Mouse (Mus musculus): ENCODE results near the gene Aqp1.

The Aqp1 gene

DNA sequence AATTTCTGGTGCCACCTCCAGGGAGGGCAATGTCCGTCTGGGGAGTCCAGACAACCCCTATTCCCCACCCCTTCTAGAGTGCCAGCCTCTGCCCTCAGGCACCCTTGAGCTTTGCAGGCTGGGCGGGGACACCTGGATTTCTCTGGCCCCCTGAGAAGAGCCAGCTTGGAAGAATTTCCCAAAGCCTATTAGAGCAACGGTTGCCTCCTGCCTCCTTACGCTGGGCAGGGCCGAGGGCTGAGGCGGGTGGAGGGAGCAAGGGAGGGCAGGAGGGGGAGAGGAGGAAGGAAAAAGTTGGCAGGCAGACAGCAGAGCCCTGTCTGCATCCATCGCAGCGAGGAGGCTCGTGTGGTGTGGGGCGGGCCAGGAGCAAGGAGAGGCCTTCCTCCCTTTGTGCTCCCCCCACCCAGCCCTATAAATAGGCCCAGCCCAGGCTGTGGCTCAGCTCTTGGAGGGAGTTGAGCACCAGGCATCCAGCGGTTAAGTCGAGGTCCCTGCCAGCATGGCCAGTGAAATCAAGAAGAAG is at the start of gene Aqp1:
Gene Aqp1, plus strand, starts transcription at position 444 of the 526 bp plus-strand sequence.
- DNase-seq (ENCODE audit: low spot score), result no peak

DNA sequence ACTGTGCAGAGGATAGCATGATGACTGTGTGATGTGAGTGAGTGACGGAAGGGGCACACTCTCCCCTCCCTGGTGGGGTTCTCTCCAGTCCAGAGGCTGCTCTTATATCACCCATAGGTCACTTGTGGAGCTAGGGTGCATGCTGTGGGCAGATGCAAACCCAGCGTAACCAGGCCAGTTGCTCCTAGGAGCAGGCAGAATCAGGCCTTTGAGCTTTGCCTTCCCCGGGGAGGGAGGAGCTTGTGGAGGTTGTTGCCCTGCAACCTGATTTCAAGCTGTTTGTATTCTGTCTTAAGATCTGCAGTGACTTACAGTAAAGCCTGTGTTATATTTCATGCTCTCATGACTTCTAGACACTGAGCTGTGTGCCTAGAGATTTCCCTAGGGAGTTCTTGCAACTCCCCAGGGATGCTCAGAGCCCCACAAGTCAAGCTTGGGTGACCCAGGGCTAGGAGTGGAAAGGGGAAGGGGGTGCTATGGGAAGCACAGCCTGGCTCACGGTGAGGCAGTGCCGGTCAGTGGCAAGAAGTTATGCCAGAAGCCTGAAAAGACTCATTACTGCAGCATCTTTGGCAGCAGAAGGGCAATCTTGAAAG is 48.1 kb upstream of the Aqp1 start:
- no peak for DNase-seq (ENCODE audit: low spot score)

DNA sequence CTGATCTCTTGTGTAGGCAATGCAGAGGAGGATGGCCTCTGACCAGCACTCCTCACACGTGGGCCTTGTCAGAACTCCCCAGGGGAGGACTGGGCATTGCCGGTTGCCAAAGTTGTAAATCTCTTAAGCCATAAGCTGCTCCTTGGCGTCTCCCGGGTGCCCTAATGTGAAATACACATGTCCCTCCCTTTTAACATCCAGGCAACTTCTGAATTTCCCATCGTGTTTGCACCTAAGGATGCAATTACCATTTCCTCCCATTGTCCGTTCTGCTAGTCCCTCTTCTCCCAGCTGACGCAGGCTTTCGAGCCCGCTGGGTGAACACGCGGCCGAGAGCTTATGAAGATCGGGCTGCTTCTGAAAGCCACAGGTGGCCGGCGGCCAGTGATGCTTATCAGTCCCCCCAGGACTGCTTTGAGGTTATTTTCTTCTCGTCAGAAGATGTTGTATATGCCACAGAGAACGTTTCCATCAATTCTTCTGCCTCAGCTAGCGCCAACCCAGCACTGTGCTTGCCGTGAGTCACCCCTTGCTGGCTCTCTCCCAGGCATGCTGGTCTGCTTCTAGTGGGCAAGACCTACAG is 41.6 kb upstream of the Aqp1 start:
- no peak for DNase-seq (ENCODE audit: low spot score)

DNA sequence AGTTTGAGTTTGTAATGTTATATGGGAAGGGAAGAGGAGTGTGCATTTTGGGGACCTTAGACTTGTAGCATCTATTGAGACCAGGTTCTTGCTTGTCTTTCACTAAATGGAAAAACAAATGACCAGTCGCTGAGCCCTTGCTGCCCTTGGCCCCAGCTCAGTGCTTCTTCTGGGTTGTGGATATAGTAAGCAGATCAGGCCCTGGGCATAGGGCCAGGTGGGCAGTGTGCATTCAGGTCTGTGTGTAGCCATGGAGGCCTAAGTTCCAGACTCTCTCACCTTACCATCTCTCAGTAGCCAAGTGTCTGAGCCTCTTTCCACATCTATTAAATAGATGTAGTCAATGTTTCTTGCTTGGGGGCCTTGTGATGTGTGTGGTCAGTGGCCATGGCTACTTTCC is 40.9 kb upstream of the Aqp1 start:
- DNase-seq (ENCODE audit: low spot score), result no peak

DNA sequence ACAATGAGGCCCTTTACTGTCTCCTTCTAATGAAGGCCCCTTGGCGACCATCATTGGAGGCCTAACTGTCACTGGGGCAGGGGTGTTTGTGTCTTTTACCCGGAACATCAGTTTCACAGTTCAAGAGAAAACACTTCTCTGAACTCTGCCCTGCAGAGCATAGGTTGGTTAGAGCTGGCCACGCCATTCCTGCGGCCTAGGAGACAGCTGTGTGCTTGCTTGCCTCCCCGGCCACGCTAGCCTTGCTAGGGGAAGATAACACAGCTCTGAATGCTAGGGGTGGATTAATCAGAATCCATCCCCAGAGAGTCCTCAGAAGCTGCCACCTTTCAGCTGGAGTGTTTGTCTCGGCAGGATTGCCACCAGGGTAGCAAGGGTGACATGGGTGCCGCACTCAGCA is 36.8 kb upstream of the Aqp1 start:
- DNase-seq (ENCODE audit: low spot score), result no peak

DNA sequence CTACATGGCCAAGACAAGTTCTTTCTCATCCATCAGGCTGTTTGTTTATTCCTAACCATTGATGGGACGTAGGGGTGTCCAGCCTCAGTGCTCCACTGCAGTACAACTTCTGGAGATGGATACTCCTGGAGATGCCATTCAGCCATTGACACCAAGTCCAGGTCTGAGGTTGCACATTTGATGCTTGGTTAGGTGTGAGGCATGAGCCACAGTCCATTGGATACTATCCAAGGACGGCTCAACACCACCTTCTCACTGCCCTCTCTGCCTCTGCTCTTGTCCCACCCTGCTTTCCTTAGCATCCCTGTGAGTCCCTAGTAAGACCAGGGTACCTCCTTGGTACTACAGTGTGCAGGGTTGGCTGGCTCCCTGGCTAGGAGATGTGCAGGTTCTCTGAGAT is 36.3 kb upstream of the Aqp1 start:
- DNase-seq (ENCODE audit: low spot score), result no peak

DNA sequence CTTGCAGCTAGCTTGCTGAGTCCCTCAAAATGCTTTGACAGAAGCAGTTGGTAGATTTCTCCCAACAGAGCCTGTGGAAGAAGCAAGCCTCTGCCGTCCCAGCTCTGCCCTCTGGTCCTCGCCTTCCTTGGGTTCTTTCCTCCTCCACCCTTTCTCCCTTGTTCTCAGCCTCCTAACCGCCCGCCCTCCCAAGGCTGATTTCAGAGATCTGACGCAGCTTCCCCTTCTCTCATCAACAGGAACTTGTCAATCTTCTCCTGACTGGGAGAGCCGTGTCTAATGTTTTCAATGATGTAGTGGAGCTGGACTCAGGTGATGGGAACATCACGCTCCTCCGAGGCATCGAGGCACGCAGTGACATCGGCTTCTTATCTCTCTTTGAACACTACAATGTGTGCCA is 35.5 kb upstream of the Aqp1 start:
- DNase-seq (ENCODE audit: low spot score), result no peak

DNA sequence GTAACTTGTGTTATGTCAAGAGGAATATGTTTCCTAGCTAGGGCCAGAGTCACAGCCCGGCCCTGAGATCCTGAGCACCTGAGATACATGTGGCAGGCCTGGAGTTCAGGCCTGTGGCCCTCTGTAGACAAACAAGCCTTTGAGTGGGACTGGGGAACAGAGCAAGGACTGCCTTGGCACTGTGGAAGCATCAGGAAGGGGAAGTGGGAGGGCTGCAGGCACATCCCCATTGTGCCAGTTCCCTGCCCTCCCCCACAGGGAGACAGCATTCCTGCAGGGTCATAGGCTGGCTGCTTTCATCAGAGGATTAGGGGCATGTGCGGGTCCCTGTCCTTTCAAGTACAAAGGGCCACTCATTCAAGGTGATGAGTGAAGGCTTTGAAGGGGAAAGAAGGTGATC is 26.1 kb upstream of the Aqp1 start:
- DNase-seq (ENCODE audit: low spot score), result no peak

DNA sequence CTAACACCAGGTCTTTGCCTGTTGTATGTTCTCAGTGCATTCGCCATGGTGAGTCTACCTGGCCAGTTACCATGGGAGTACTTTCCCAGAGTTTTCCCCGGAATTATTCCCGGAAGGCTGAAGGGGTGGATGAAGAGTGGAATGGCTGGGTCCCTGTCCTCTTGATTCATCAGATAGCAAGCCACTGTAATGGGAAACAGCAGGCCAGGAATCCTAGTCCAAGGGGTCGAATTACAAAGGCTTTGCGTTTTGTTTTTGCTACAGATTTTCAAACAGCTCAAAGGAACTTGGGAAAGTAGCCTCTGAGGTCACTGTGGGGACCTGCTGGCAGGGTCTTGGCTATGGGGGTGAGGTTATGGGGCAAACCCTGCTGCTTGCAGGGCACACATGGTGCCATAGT is 24.3 kb upstream of the Aqp1 start:
- DNase-seq (ENCODE audit: low spot score), result no peak

DNA sequence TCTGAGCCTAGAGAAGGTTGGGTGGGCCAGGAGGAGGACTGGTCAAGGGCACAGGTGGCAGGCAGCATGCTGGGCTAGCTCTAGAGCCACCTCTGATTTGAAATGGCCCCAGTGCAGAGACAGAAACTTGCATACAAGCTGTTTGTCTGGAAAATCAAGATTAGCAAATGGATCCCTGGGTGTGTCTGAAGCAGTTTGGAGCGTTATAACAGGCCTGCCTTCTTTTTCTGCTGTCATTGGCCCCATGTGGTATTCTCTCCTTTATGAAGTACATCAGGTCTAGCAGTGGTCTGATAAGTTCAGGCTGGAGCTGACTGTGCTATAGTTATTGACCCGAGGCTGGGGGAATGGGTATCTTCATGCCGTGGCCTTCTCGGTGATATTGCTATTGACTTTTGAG is 22.3 kb upstream of the Aqp1 start:
- DNase-seq (ENCODE audit: low spot score), result no peak

DNA sequence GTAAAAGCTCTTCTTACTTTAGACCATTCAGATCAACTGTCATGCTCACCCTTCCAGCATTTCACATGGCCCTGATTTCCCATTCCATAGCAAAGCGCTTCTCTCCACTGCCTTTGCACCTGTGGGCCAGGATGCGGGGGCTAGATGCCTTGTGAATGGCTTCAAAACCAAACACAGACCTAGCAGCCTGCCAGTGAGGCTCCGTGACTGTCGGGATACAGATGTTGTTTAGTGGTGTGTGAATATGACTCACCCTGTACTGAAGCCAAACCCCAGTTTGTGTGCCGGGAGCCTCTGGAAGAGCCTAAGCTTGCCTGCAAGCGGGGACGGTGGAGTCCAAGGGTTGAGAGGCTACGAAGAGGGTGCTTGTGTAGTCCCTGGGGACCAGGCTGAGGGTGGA is 21.6 kb upstream of the Aqp1 start:
- no peak for DNase-seq (ENCODE audit: low spot score)

DNA sequence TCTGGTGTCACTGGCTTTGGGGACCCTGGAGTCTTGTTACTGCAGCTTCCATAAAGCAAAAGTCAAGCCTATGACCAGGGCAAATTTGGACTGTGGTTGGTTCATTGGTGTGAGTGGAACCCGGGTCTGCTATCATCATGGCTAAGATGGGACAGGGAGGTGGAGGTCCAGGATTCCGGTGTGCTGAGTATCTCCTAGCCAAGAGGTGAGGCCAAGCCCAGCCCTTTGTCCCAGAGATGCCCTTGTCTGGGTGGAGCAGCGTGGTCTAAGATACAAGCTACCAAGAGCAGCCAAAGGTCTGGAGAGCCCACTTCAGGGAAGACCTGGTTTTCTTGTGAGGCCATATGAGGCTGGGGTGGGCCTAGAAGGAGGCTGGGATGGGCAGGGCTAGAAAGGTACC is 17.6 kb upstream of the Aqp1 start:
- no peak for DNase-seq (ENCODE audit: low spot score)

DNA sequence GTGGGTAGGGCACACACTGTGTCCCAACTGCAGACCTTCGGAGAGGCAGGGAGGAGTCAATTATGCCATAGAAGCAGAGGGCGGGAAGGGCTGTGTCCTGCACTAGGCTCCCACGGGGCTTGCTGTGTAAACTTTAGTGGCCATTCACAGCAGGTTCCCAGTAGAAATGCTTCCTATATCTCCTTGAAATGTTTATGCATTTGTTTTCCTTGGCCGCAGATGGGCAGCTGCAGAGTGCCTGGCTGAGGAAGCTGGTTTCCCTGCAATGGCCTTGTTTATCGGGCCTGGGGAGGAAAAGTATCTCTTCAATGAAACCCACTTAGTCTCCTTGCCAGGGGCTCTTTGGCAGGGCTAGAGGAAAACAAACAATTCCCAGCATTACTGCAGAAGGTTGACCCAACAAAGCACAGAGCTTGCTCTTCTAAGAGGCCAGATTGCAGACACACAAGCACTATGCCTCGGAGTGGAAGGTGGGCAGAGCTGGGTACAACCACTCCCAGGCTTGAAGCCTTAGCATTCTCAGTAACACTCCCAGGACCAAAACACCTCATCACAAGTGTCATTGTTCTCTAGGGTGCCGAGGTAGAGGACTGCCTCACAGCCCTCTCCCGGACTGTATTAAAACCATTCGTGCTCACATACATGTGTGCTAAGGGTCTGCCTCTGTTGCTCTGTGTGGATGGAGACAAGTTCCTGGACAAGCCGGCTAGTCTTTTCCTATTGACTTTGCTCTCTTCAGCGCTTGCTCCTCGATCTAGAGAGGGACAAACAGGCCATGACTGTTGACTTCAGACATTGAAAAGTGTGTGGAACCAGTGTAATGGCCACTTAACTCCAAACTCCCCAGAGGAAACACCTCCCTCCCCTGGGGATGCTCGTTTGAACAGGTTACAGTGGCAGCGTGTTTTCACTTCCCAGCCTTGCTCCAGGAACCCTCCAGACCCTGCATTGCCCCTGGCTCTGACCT is 16.4 kb upstream of the Aqp1 start:
- no peak for DNase-seq (ENCODE audit: low spot score)

DNA sequence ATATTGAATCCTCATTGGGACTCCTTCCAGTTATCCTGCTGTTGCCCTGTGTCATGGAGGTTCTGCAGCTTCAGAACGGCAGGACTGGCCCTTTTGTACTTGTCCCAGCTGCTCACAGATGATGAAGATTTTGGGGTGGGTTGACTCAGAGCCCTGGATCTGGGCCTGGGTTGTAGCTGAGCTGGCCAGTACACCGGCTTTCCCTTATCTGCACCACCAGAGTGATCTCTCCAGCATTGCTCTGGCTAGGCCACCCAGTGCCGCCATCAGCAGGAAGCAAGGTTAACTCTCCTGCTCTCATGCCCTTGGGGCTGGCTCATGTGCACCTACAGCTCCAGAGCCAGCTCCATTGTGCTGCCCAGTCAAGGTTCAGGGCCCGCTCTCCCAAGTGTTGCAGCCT is 15.3 kb upstream of the Aqp1 start:
- no peak for DNase-seq (ENCODE audit: low spot score)

DNA sequence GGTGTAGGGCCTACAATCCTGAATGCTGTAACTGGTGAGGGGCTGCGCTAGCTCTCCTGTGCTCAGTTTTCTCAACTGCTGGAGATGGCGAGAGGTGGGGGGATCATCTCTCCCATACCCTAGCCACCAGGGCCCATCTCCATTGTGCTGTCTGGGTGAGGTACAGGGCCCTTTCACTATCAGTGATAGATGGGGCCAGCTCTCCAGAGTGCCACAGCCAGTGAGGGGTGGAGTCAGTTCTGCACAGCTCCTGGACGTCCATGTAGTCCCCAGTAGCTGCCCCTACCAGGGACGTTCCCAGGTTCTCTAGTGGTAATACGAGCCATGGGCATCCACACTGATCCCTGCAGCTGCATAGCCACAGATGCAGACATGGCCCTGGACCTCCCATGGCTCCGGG is 14.7 kb upstream of the Aqp1 start:
- DNase-seq (ENCODE audit: low spot score), result no peak

DNA sequence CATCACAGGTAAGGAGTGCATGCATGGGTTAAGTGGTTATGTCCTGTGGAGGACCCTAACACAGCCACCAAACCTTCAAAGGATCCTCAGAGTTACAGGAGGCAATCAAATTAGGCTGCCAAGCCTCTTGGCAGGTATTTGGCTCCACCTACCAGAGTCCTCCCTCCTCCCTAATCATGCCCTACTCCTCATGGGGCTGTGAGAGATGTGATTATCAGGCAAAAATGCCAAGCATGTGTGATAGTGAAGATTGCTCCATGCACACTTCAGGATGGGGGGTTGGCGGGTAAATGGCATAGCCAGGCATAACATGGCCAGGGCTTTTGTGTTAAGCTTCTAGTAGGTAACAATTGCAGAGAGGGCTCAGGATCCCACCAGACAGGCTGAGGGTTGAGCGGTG is 13.3 kb upstream of the Aqp1 start:
- no peak for DNase-seq (ENCODE audit: low spot score)

DNA sequence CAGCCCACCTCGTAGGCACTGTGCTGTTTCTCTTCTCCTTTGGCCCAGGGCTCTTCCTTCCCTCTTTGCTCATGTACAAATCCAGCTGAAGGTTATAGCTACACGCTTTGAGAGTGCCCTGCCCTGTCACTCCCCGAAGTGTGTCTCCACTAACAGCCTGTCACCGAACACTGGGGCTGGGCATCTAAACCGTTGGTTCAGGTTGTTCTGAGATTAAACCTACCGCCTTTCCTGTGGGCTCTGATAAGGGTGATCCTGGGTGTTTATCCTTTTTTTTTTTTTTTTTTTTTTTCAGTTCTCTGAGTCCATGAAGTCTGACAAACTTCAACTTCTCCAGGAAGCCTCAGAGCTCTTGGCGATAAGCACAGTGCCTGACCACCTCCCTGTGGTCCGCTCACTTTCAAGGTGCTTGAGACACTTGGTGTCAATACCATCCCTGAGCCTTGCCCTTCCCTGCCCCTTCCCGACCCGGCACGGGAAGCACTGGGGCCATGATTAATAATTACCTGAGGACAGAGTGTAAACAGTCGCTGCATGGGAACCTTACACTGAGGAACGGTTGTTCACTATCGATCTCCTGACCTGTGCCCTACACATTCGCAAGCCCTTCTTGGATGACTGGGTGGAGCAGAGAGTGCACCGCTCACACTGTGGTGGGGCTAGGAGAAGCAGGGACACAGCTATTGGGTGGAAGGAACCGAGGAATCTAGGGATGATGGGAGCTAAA is 12.2 kb upstream of the Aqp1 start:
- DNase-seq (ENCODE audit: low spot score), result no peak

DNA sequence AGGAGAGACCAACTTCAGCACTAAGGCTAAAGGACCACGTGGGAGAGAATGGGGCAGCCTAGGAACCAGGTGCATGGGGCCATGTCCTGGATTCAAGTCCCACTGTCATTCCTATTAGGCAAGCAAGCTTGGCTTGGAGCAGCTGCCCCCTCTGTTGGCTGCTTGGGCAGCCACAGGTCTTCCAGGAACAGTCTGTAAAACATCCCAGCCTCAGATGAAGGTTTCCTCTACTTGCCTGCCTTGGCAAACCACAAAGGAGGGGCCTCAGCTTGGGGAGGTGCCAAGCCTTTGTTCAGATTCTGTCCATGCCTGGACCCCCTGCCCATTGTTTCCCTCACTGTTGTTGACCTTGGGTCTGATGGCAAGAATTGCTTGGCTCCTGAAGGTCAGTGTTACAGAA is 11.4 kb upstream of the Aqp1 start:
- no peak for DNase-seq (ENCODE audit: low spot score)

DNA sequence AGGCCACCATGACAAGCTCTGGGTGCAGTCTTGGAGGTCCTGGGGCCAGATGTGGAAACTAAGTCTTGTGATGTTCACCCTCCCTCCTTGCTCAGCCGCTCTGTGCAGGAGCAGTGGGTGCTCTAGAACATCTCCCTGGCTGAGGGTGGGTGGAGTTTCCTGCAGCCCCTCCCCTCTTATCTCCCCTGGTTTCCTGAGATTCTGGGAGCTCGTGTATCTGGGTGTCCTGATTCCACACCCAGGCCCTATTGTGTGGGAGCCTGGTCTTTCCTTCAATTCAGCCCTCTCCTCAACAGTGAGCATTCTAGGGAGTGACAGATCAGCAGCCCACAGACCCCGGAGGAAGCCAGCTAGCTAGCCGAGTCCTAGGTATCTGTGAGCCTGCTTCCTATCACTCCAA is 9.9 kb upstream of the Aqp1 start:
- no peak for DNase-seq (ENCODE audit: low spot score)

DNA sequence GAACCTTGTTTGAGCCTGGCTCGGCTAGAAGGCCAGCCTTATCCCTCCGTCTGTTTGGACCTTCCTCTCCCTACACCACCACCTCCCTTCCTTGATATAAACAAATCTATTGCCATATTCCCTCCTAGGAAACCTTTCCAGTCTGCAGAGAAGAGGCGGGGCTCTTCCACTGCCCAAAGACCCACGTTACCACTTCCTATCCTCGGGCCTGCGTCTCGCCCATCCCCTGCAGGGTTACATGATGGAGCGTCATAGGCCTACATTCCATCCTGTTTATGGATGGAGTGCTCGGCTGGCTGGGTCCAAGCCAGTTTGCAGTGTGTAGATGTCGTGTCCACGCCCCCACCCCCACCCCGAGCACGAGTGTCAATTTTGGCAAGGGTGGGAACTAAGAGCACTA is 8.9 kb upstream of the Aqp1 start:
- no peak for DNase-seq (ENCODE audit: low spot score)

DNA sequence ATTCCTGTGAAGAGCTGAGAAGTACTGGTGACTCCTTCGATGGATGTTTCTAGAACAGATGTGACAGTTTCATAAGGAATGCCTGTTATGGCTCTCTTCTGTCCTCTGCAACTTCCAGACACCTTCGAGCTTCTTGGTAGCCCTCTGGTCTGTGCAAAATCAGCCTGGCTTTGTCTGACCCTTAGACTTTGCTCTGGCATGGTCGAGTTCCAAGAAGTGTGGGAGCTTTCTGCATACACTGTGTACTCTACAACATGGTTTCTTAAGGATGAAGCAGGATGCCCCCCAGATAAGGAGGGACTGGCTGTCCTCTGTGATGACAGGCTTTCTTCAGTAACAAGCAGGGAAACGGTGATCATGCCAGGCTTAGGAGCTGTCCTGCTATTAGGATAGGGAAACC is 8.1 kb upstream of the Aqp1 start:
- no peak for DNase-seq (ENCODE audit: low spot score)

DNA sequence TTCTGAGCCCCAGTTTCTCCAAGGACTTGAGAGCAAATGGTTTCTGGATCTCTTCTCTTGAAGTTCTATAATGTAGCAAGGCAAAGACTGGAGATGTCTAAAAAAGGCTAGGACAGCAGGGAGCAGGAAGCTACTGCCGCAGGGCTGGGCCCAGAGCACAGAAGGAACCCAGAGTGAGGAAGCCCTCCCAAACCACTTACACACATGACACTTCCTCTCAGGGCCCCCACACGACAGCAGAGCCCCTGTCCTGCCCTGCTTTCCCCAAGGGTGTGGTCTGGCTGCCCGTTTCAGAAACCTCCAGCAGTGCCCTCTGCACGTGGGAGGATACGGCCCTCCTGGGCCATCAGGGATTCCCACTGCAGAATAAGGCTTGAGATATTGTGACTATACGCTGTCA is 4.9 kb upstream of the Aqp1 start:
- DNase-seq (ENCODE audit: low spot score), result no peak
